Mouse (Mus musculus) MN1 (cell line): ENCODE measurements around the gene Arpc5.
"Not testable (repeated sequence)": the region's sequence is repeated elsewhere in the genome, so short reads cannot be mapped to it uniquely, and the experiment has no call there.

Experiments
- DNase-seq: peaks from one replicate; pipeline ENCODE4 v3.0.0-alpha.2; 2016; ENCODE audit warnings: low spot score

Gene Arpc5

DNA sequence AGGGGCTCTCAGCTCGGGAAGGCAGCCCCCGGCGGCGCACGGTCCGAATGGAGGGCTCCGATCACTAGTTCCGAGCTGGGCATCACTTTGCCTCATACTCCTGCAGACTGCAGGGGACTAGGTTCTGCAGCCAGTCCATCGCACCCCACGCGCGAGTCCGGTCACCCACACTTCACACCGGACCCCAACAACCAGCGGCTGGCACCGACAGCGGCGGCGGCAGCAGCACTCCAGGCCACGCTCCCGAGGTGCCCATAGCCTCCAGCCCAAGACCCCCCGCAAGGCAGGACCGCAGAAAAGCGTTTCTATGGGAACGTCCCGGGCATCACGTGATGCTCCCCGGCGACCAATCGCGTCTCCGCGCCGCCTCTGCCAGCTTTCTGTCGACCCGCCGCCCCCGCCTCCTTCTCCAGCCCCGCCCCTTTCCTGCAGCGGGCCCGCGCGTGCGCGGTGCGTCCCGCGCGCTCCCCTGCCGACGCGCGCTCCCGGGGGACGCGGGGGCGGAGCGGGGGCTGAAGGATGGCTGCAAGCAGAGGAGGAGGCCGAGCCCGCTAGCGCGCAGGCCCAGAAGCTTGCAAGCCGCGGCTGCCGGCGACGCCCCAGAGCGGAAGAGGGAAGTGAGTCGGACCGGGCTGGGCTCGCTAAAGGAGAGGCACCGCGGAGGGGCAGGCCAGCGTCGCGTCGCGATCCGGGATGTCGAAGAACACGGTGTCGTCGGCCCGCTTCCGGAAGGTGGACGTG is at the start of gene Arpc5, which contains the start of gene Rgl1:
Gene Arpc5 (plus strand): TSS at position 511 of the 741 bp plus-strand sequence.
Gene Rgl1 (minus strand): TSS at position 320 of the 741 bp plus-strand sequence.
- peak; percentile 98 for DNase-seq

DNA sequence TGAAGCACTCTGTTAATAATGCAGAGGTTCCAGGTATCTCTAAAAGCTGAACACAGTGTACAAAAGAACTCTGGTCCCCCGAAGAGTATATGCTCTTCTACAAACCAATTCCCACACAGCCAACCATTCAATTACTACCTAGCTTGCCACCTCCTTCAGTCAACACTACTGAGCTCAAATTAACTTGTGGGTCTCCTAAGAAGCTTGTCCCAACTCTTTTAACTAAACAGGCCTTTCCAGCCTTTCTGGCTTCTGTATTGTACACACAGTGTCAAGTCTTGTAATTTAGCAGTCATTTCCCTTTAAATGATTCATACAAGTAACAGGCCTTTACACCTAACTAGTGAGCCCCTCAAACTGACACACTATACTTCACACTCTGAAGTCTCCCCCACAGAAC is 49.0 kb upstream of the Arpc5 start:
- DNase-seq = no peak

DNA sequence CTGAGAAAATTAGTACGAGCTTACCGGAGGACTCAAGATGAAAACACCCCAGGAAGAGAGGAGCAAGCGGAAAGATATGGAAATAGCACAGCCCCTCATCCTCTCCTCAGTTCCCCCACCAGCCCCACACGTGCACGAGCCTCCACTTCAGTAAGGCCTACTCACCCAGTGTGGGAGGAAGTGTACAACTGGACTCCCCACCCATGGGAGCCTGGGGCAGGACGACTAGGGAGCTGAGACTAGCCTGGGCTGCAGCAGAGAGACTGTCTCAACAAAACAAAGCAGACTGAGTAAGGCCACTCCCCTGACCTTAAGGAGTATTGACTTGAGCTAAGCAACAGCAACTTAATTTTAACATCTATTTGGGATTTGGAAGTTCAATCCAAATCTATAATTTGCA is 48.1 kb upstream of the Arpc5 start:
- DNase-seq = no peak

DNA sequence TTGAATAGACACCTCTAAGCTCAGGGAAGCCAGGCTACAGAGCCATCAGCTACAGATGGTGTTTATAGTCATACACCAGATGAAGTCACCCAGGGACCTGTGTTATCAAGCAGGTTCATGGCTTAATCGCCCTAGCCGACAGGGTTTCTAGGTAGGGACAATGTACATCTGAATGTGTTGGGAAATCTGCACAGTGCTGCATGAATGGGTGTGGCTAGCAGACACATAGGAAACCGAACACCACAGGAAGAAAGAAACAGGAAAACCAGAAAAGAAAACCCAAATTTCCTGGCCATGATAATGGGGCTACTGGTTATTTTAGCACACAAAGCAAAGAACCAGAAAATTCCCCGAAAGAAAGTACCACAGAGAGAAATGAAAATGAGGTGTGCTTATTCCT is 45.4 kb upstream of the Arpc5 start:
- DNase-seq = no peak

DNA sequence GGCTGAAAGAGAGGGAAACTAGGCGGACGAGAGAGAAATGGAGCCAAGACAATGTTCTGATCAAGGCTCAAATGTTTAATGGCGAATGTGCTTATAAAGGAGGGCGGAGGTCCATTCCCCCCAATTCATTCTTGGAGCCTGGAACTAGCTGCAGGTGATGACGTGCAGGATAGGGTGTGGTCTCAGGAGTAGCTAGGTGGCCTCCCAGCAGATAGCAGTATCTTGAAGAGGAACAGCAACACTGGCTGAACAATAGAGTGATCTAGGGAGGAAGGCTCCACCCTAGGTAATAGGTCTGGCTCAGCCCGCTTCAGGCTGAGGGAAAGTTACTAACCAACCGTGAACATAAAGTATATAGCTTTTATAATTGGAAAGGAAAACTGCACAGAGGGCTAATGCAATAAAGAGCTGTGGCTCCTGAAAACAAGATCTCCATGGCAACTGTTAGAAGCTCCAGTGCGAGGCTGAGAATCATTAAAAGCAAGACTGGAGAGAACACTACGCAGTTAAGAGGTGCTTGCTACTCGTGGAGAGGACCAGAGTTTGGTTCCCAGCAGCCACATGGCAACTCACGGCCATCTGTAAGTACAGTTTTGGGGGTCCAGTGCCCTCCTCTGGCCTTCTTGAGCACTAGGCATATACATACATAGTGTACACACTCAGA is 44.7 kb upstream of the Arpc5 start:
- DNase-seq = peak; percentile 17

DNA sequence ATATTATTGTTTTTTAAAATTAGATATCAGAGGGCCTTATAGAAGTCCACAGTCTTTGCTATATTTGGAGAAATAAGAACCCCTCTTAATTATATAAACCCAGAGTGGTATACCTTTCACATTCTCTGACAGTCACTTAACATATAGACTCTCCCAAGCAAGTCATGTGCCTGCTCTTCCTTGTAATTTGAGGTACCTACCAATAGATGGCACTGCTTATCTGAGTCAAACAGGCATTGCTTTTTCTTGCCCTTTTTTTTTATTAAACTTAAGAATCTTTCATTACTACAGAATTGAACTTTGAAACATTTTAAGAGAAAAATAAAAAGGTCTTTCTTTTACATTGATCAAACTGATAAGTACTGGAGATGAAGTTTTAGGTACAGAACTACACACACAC is 42.1 kb upstream of the Arpc5 start:
- DNase-seq = no peak

DNA sequence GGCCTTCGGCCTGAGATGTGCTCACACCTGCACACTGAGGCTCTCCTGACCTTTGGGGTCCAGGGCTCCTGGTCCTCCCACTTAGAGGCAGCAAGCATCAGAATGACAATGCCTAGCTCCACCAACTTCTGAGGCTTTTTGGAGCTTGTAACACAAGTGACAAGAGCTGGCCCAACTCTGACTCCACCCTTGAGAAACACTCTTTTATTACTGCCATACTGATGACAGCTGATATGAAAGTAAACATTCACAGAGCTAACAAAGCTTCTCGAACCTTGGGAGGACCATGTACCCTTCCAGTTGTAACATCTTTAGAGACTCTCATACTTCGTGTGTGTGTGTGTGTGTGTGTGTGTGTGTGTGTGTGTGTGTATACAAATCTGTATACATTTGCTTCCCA is 40.2 kb upstream of the Arpc5 start:
- no peak for DNase-seq

DNA sequence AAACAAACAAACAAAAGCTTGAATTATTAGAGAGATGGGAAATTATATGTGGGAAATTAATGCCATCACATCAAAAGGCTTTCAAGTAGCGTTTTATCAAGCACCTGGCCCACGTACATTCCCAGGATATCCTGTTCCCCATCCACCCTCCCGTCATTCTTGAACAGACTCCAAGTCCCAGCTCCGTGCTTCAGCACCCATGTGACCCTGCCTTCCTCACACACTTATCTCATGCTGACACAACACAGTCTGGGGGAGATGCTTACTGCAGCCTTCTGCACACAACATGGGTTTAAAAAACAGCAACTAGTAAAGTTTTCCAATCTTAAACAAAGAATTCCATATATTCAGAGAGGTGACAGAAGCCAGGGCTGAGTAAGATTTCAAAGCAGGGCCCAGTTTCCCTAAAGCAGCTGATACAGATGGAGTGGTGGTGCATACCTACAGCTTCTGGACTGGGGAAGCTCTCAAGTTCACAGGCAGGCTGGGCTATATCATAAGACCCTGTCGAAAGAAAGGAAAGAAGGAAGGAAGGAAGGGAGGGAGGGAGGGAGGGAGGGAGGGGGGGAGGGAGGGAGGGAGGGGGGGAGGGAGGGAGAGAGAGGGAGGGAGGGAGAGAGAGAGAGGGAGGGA is 38.6 kb upstream of the Arpc5 start:
- DNase-seq = peak; percentile 15

DNA sequence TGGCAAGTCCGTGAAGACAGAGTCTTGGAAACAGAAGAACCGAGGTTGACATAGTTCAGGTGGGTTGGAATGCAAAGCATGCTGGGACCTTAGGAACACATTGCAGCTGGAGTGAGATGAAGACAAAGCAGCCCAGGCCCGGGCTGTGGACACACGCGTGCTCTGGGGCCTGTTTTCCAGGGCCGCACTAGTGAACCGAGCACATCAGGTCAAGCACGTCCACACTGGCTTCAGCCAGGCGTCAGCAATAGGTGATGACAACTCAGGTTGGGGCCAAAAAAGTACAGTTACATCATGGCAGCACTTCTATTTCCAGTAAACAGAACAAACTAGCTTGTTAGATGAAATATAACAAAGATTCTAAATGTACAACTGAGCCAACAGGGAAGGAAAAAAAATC is 27.5 kb upstream of the Arpc5 start:
- DNase-seq = no peak

DNA sequence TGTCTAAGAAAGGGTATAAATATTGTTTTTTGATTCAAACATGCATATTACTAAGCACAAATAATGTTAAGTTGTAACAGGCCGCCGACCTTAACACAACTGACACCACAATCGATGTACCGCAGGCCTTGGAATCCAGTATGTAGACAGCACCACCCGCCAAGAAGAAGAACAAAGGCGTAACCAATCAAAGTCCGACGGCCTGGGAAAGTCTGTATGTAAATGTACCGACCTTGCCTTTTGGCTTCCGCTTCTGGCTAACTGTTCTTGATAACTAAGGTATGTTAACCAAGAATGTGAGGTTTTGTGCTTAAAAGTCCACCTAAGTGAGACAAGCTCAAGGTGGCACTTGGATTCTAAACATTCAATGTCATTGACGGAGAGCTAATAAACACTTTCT is 27.0 kb upstream of the Arpc5 start:
- no peak for DNase-seq

DNA sequence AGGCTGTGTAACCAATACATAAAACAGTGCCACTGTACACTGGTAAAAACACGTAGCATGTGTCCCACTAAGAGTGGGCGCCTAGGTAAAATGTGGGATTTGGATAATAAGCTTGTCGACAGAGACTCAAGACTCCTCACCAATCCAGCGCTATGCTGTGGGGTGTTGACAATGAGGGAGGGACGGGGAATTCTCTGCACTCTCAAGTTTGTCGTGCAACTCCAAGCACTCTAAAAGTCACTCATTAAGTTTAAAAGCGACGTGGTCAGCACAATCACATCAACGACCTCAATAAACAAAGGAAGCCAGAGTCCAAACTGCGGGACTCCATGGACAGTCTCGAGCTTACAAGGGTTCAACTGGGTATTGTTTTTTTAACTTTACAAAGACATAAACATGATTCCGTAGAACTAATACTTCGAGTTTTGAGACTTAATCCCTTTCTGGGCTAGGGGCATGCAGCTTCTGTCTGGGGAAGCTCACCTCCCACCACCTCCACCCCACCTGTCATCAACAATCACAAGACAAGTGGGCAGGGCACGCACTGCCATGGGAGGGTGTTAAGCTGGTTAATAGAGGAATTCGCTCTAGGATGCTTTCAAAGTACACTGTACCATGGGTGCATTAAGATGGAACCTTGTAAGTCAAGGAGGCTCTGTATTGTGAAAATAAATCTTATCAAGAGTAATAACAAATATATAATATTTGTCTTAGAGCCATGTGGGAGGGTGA is 23.1 kb upstream of the Arpc5 start:
- DNase-seq = no peak

DNA sequence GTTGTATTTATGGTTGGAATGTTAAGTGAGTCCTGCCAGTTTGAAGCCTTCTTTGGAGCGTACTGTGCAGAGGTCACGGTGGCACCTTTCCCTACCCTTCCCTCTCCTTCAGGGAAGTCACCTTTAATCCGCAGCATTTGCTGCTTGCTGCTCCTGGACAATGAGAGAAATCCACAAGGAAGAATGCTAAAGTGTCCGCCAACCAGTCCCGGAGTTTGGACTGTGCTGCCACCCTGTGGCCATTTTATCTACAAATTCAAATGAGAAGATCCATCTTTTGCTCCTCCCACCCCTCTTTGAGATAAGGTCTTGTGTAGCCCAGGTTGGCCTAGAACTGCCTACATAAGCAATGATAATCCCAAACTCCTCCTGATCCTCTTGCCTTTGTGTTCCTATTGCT is 19.9 kb upstream of the Arpc5 start:
- DNase-seq = peak; percentile 86

DNA sequence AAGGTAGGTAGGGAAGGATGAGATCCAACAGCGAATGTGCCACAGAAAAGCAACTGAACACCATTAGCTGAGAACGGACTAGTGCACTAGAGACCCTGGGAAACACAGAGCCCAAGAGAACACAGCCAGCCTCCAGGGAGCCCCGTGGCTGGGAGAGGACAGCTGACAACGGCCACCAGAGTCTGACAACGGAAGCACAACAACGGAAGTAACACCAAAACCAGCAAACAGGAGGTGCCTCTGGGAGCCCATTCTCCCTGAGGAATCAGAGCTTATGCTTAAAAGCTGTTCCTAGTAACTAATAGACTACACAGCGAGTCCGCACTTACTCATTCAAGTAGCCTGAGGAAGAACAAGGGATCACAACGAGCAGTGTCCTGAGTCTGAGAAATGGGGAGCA is 17.1 kb upstream of the Arpc5 start:
- DNase-seq = no peak

DNA sequence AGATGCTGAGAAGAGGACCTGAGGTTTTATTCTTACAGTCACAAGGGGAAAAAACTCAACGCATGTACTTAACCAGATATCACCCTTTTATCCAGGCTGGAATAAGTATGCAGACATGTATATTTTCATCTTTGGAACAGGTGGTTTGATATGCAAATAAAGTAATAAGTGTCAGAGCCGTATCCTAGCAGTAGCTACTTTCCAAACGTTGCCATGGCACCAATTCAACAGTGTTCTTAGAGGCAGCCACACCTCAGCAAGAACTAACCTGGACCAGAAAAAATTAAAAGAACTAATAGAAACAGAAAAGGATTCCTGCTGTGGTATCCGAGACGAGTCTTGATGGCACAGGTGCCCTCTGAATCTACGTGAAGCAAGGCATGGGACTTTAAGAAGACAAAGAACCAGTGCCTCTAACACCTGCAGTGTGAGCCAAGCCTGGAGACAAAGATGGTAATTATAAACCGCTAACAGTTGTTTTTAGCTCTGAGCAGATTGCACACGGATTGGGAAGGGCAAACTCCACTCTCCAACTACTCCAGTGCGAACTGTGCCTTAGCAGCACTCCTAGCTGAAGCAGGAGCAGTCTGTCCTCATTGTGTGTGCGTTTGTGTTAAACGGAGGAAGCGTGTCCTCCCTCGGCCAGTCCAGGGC is 15.9 kb upstream of the Arpc5 start, which contains the start of gene Apobec4:
Gene Apobec4 (plus strand): TSS at position 240 of the 654 bp plus-strand sequence.
- no peak for DNase-seq

DNA sequence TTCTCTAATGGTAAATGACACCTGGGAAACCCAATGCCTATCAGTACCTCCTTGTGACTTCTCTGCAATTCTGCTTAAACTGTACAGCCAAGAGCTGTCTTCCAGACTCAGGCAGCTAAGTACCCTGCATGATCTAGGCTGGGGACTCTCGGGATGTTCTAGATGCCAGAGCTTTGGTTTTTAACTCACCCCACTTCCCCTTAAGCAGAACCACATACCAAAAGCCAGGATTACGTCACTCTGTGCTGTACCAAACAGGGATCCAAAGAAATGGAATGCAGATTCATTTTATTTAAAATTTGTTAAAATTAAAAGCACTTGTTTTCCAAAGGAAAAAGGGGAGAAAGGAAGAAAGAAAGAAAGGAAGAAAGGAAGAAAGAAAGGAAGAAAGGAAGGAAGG is 4.6 kb upstream of the Arpc5 start:
- DNase-seq = no peak

DNA sequence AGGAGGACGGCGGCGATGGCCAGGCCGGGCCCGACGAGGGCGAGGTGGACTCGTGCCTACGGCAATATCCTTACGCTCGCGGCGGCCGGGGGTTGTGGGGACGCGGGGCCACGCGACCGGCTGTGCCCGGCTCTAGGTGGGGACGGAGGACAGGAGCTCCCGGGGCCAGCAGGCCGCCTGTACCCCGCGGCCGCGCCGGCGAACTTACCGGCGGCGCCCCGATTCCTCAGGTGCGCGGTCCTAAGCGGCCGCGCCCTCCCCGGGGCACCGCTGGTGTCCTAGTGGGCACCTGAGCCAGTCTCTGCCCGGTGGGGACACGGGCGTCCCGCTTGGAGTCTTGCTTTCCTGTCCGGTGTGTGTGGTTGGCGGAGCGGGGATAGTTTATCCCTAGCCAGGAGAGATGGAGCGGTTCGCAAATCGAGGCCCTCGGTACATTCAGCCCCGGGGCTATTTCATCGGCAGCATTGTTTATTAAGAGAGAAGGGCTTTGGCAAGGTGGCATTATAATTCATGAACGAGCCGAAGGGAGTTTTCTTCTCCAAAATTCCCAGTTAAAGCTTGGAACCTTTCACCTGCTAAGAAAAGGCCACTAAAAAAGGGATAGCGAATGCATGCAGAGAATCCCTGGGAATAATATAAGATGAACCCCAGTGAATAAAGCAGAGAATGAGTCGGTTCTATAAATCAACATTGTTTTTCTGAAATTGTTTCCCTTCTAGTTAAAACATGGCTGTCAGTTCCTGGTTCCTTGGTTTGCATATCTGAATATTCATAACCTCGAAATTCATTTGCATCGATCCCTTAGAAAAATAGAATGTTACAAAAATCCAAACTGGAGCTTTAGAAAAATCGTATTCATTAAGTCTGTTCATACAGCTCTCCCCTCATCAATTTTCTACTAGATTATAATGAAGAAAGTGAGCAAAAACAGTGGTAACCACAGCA is 734 bp downstream of the Arpc5 start:
- peak; percentile 44 for DNase-seq

DNA sequence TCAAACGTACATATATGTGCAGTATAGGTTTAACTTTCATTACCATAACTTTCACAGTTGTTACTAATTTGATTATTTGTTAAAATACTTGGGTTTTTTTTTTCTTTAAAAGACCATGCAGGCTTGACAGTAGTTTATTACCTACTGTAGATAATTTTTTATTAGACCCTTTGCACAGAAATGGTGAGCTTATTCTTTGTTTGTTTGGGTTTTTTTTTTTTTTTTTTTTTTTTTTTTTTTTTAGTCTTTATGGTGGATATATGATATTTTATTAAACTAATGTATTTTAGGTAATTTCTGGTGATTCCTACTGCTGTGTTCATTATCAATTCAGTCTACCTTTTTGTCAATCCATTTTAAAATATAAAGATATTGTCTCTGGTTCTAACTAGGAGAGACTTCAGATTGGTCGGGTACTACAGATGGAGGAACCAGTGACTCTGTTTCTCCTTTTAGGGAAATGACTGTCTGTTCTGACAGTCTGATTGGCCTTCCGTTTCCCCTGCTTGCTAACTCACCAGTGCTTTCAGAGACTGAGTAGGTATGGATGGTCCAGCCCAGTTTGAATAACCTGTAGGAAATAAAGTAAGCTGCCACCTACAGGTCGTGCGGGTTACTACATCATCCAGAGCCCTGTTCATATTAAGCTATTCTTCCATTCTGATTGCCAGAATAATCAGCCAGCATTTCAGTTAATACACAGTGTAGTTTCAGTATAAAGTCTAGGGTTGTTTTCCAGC is 1.6 kb downstream of the Arpc5 start:
- peak; percentile 91 for DNase-seq

DNA sequence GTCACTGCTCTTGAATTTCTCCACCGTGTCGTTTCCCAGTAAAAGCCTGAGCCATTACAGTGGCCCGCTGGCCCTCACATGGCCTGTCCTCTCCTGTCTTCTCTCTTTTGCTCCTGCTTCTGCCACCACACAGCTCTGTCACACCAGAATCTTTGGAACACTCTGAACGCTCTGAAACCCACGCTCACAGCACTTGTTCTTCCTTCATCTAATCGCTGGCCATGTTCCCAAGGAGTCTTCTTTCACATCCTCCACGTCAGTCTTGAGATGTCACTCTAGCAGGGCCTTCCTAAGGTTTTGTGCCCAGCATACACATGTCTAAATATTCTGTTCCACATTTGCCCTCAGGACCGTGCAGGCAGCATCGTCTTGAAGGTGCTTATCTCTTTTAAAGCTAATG is 4.7 kb downstream of the Arpc5 start:
- DNase-seq = no peak

DNA sequence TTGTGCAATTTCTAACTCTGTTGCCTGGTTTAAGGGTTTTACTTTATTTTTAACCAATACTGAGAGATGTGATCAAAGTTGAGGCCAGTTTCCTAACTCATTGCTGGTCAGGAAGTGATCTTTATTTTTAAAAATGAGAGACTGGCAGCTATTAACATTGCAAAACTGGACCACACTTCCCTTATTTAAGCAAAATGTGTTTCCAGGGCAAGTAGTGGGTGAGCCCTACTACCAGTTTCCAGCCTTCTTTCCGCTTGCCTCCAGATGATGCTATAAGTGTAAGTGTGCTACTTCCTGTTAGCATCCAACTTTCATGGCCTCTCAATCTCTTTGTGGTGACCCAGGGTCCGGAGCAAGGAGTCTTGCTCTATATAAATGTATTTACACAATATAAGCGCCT is 8.3 kb downstream of the Arpc5 start:
- not testable (repeated sequence) for DNase-seq
